Mouse (Mus musculus) inflammation-experienced regulatory T-cells, adult 6 months (primary cell): ENCODE results near the gene Rnasel. TPM values are rescaled to one million over a fixed set of nuclear protein-coding genes. Genes with fewer than 3 reads are reported as not detected.

ENCODE experiments used
- ATAC-seq: one replicate; pipeline ENCODE4 v1.8.0; 2017
- polyA plus RNA-seq, 3 experiments: library from polyadenylated mRNA; unstranded; fragments of 100-300 nt; shearing (Covaris generic); gene quantifications; one replicate each; pipeline ENCODE4 v1.2.1; 2017

The Rnasel gene
- polyA plus RNA-seq, 3 experiments from 2014 or later, result 38.2 to 49.4 (median 41.8) TPM

GRCm38 (mm10) chr1:153769998-153770775 lies 21.0 kb downstream of the Rnasel start:
- ATAC-seq, result no peak

GRCm38 (mm10) chr1:153770776-153771167 lies 21.5 kb downstream of the Rnasel start:
- ATAC-seq, result no peak

- ATAC-seq, result no peak
Observed at GRCm38 (mm10) chr1:153775174-153775573, 25.9 kb downstream of the Rnasel start.

- no peak for ATAC-seq
Observed at GRCm38 (mm10) chr1:153776257-153776656, 27.0 kb downstream of the Rnasel start.

GRCm38 (mm10) chr1:153778205-153778604 lies 29.0 kb downstream of the Rnasel start:
- ATAC-seq, result no peak

- no peak for ATAC-seq
Observed at GRCm38 (mm10) chr1:153783339-153783738, 34.1 kb downstream of the Rnasel start.

- no peak for ATAC-seq
Observed at GRCm38 (mm10) chr1:153785608-153786007, 36.4 kb downstream of the Rnasel start.

- ATAC-seq, result no peak
Observed at GRCm38 (mm10) chr1:153790708-153791107, 41.5 kb downstream of the Rnasel start.

GRCm38 (mm10) chr1:153794241-153794640 lies 45.0 kb downstream of the Rnasel start:
- ATAC-seq, result no peak

- ATAC-seq, result no peak
Observed at GRCm38 (mm10) chr1:153802691-153803090, 53.5 kb downstream of the Rnasel start.

- ATAC-seq, result no peak
Observed at GRCm38 (mm10) chr1:153803530-153803929, 54.3 kb downstream of the Rnasel start.

- ATAC-seq, result peak; percentile 82
Observed at GRCm38 (mm10) chr1:153807390-153807993, 58.3 kb downstream of the Rnasel start.

Other genes starting within 250 kb of the Rnasel start
- gene Npl, start 199.4 kb upstream of the Rnasel start, polyA plus RNA-seq, result under 1 TPM in 1 of 3 experiments, not detected in 2; 0.44 TPM
- under 1 TPM; 0.35 to 0.68 (median 0.36) TPM for gene Rgs8, start 96.4 kb upstream of the Rnasel start, polyA plus RNA-seq
- 10 to 100 TPM; 19.8 to 37.6 (median 35.0) TPM for gene Rgs16, start 9.1 kb upstream of the Rnasel start, polyA plus RNA-seq
- under 1 TPM in 2 of 3 experiments, not detected in 1; 0.17 to 0.26 TPM for gene Rgsl1, start 94.7 kb downstream of the Rnasel start, polyA plus RNA-seq
- under 1 TPM in 1 of 3 experiments, not detected in 2; 0.46 TPM for gene Teddm1b, start 124.9 kb downstream of the Rnasel start, polyA plus RNA-seq
- gene Teddm1a, start 142.3 kb downstream of the Rnasel start, polyA plus RNA-seq, result under 1 TPM in 1 of 3 experiments, not detected in 2; 0.78 TPM
- gene Glul, start 150.5 kb downstream of the Rnasel start, polyA plus RNA-seq, result 10 to 100 TPM; 21.0 to 30.6 (median 29.8) TPM
- under 1 TPM; 0.23 to 0.51 (median 0.29) TPM for gene Teddm2, start 150.8 kb downstream of the Rnasel start, polyA plus RNA-seq